Mouse (Mus musculus): ENCODE results near the gene Kifc3. TPM values are rescaled to one million over a fixed set of nuclear protein-coding genes. Genes with fewer than 3 reads are reported as not detected.
A peak's percentile ranks its signal among the peaks of the same experiment; 100 is the strongest.

Kifc3 gene
- total and polyA plus RNA-seq, 2 experiments from 2014 or later: 20.6 to 59.0 TPM

DNA sequence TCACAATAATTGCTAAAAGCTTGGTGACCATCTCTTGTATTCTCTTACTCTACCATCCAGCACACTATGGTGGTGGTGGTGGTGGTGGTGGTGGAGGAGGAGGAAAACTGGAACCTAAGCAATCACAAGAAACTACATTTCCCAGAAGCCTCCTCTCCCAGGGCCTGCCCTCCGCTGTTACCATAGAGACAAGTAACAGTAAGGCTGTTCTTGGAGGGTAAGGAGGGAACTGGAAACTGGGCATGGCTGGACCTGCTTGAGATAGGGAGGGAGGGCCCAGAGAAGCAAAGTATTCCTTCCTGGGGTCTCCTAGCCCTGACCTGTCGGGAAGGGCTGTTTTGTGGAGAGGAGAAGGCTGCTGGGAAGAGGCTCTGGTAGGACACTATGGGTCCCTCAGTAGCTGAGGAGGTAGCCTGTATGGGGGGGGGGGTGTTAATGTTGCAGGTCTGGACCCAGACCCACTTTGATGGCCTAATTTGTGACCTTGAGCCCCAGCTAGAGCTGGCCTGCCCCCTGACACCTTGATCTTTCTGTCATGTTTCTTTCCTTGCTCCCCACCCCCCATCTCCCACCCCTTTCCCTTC, 147.6 kb downstream of the Kifc3 start, which contains the start of gene Drc7:
TSS of gene Drc7 (plus strand) at position 177 of the 584 bp plus-strand sequence.
- Histone ChIP-seq H3K27me3 (ENCODE audit: control insufficient read depth, insufficient read depth, low read length) (no peaks in the 10 kb centered on the region), H3K4me1 (ENCODE audit: control insufficient read depth, insufficient read depth) (no peaks in the 10 kb centered on the region), H3K4me3 (ENCODE audit: low read depth, low read length) (no peak within 1 kb of the TSS), H3K4me2 (ENCODE audit: low read depth, low read length) (no peak within 1 kb of the TSS), H3K9ac (replicated peaks; ENCODE audit: low read depth, low read length) (no peak within 1 kb of the TSS), H3K27ac (ENCODE audit: low read depth) (no peak within 1 kb of the TSS), H3K9me3 (replicated peaks; ENCODE audit: control insufficient read depth, low read length) (no peaks in the 10 kb centered on the region), H3K36me3 (replicated peaks; ENCODE audit: control insufficient read depth, insufficient read depth, low read length) (no peaks in the 10 kb centered on the region)
- DNase-seq (ENCODE audit: low spot score) (peak; percentile 45), ATAC-seq (ENCODE audit: insufficient read depth, low read depth) (0 out of 2 replicates have a peak, but pooled peaks have one; percentile 44)
- 30% methylated on average over 2 of the region's 2 CpGs for WGBS
- TF ChIP-seq EP300 (IDR thresholded peaks at IDR 0.05; ENCODE audit: low read depth) (no peak), CTCF (IDR thresholded peaks at IDR 0.05; ENCODE audit: low read depth) (no peak)

- H3K36me3 ChIP-seq (replicated peaks; ENCODE audit: control insufficient read depth, insufficient read depth, low read length): no peaks in the 10 kb centered on the region
- H3K9me3 ChIP-seq (replicated peaks; ENCODE audit: control insufficient read depth, low read length): no peaks in the 10 kb centered on the region
- no peaks in the 10 kb centered on the region for H3K27me3 ChIP-seq (ENCODE audit: control insufficient read depth, insufficient read depth, low read length)
- H3K9ac ChIP-seq (replicated peaks; ENCODE audit: low read depth, low read length): no peak overlapping the region
- ATAC-seq (ENCODE audit: insufficient read depth, low read depth): no peak
- 52% methylated on average over 6 of the region's 6 CpGs for WGBS
- H3K4me2 ChIP-seq (ENCODE audit: low read depth, low read length): no peak overlapping the region
- TF ChIP-seq EP300 (IDR thresholded peaks at IDR 0.05; ENCODE audit: low read depth) (no peak), CTCF (IDR thresholded peaks at IDR 0.05; ENCODE audit: low read depth) (no peak)
- no peak for DNase-seq (ENCODE audit: low spot score)
- no peak overlapping the region for H3K27ac ChIP-seq (ENCODE audit: low read depth)
- H3K4me1 ChIP-seq (ENCODE audit: control insufficient read depth, insufficient read depth): no peaks in the 10 kb centered on the region
- H3K4me3 ChIP-seq (ENCODE audit: low read depth, low read length): no peak overlapping the region
Measured at GRCm38 (mm10) chr8:95054438-95054837, 148.2 kb downstream of the Kifc3 start.

Other genes with a start within 250 kb of the Kifc3 start
- 8.0 and 19.2 TPM in 2 replicates for gene Adgrg1, start 228.1 kb downstream of the Kifc3 start, total RNA-seq (2014; rRNA removed; ENCODE audit: low replicate concordance)
- gene Adgrg1, start 228.1 kb downstream of the Kifc3 start, polyA plus RNA-seq (2015; fragmentation: Nextera tagmentation; extraction: Ambion mirVana): 5.6 and 6.6 TPM in 2 replicates
- gene Adgrg3, start 185.1 kb downstream of the Kifc3 start, total RNA-seq (2014; rRNA removed; ENCODE audit: low replicate concordance): 4.4 and 5.4 TPM in 2 replicates
- 2.7 and 2.8 TPM in 2 replicates for gene Adgrg3, start 185.1 kb downstream of the Kifc3 start, polyA plus RNA-seq (2015; fragmentation: Nextera tagmentation; extraction: Ambion mirVana)
- gene Drc7, start 147.7 kb downstream of the Kifc3 start, total RNA-seq (2014; rRNA removed; ENCODE audit: low replicate concordance): not detected in 2 replicates
- gene Drc7, start 147.7 kb downstream of the Kifc3 start, polyA plus RNA-seq (2015; fragmentation: Nextera tagmentation; extraction: Ambion mirVana): 0.12 TPM in 1 of 2 replicates, not detected in the other
- 10.7 and 20.5 TPM in 2 replicates for gene Katnb1, start 121.6 kb downstream of the Kifc3 start, total RNA-seq (2014; rRNA removed; ENCODE audit: low replicate concordance)
- gene Katnb1, start 121.6 kb downstream of the Kifc3 start, polyA plus RNA-seq (2015; fragmentation: Nextera tagmentation; extraction: Ambion mirVana): 8.2 and 10.2 TPM in 2 replicates
- gene Cngb1, start 103.8 kb upstream of the Kifc3 start, total RNA-seq (2014; rRNA removed; ENCODE audit: low replicate concordance): not detected in 2 replicates
- gene Cngb1, start 103.8 kb upstream of the Kifc3 start, polyA plus RNA-seq (2015; fragmentation: Nextera tagmentation; extraction: Ambion mirVana): 1.1 and 1.4 TPM in 2 replicates
- not detected in 2 replicates for gene Tepp, start 107.8 kb upstream of the Kifc3 start, total RNA-seq (2014; rRNA removed; ENCODE audit: low replicate concordance)
- not detected in 2 replicates for gene Tepp, start 107.8 kb upstream of the Kifc3 start, polyA plus RNA-seq (2015; fragmentation: Nextera tagmentation; extraction: Ambion mirVana)
- gene Zfp319, start 129.1 kb upstream of the Kifc3 start, total RNA-seq (2014; rRNA removed; ENCODE audit: low replicate concordance): 7.0 and 7.8 TPM in 2 replicates
- gene Zfp319, start 129.1 kb upstream of the Kifc3 start, polyA plus RNA-seq (2015; fragmentation: Nextera tagmentation; extraction: Ambion mirVana): 3.0 and 3.6 TPM in 2 replicates
- gene Usb1, start 129.5 kb upstream of the Kifc3 start, total RNA-seq (2014; rRNA removed; ENCODE audit: low replicate concordance): 37.3 and 49.0 TPM in 2 replicates
- 28.8 and 29.6 TPM in 2 replicates for gene Usb1, start 129.5 kb upstream of the Kifc3 start, polyA plus RNA-seq (2015; fragmentation: Nextera tagmentation; extraction: Ambion mirVana)
- 132 and 171 TPM in 2 replicates for gene Mmp15, start 149.5 kb upstream of the Kifc3 start, total RNA-seq (2014; rRNA removed; ENCODE audit: low replicate concordance)
- 30.1 and 32.9 TPM in 2 replicates for gene Mmp15, start 149.5 kb upstream of the Kifc3 start, polyA plus RNA-seq (2015; fragmentation: Nextera tagmentation; extraction: Ambion mirVana)
- 93.8 and 97.2 TPM in 2 replicates for gene Cfap20, start 232.1 kb upstream of the Kifc3 start, total RNA-seq (2014; rRNA removed; ENCODE audit: low replicate concordance)
- 112 and 115 TPM in 2 replicates for gene Cfap20, start 232.1 kb upstream of the Kifc3 start, polyA plus RNA-seq (2015; fragmentation: Nextera tagmentation; extraction: Ambion mirVana)

All from heart, postnatal 0 days (tissue).